Mouse (Mus musculus) lung, postnatal 0 days (tissue): ENCODE data around the gene Lin54.

ENCODE experiments used
- CTCF ChIP-seq: IDR thresholded peaks from 2 replicates; pipeline ENCODE4 v1.5.1; 2016; ENCODE audit warnings: antibody characterized with exemption, mild to moderate bottlenecking
- EP300 ChIP-seq: IDR thresholded peaks from 2 replicates; pipeline ENCODE4 v1.6.1; 2016; ENCODE audit warnings: antibody characterized with exemption, mild to moderate bottlenecking, control low read depth

GRCm38 (mm10) chr5:100499243-100499642 lies 1.2 kb downstream of the Lin54 start:
- TF ChIP-seq EP300 (no peak), CTCF (no peak)
